Mouse (Mus musculus): Measurements from ENCODE around the gene Gpr156. TPM values are rescaled to one million over a fixed set of nuclear protein-coding genes. Genes with fewer than 3 reads are reported as not detected.
A peak's percentile ranks its signal among the peaks of the same experiment; 100 is the strongest.

Gpr156 gene
- polyA plus RNA-seq, 1 experiment from 2014 or later = 0.23 TPM

DNA sequence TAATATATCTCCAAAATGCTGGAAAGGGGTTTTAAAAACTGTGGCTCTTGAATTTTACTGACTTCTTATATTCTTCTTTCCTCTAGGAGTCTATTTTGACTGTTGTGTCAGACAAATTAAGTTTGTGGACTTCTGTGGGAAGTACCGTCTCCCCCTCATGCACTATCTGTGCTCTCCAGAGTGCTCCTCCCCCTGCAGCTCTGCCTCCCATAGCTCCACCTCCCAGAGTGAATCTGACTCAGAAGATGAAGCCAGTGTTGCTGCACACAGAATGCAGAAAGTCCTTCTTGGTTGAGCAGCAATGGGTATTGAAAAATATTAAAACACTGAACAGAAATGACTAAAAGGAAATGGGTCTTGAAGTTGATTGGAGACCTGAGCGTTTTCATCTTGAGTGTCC lies 35.1 kb upstream of the Gpr156 start:
- H3K4me3 ChIP-seq (replicated peaks) = no peak overlapping the region
- no peak overlapping the region for H3K4me2 ChIP-seq (replicated peaks)
- peaks cover 57% of the 10 kb centered on the region for H3K36me3 ChIP-seq
- no peaks in the 10 kb centered on the region for H3K9me3 ChIP-seq (replicated peaks)
- no peak for ATAC-seq (ENCODE audit: insufficient number of reproducible peaks, low FRiP score, low TSS enrichment, low read depth)
- no peaks in the 10 kb centered on the region for H3K4me1 ChIP-seq
- no peak overlapping the region for H3K27ac ChIP-seq (replicated peaks)
- no peak overlapping the region for H3K9ac ChIP-seq
- WGBS = 78% methylated on average over 2 of the region's 2 CpGs
- H3K27me3 ChIP-seq = no peaks in the 10 kb centered on the region

DNA sequence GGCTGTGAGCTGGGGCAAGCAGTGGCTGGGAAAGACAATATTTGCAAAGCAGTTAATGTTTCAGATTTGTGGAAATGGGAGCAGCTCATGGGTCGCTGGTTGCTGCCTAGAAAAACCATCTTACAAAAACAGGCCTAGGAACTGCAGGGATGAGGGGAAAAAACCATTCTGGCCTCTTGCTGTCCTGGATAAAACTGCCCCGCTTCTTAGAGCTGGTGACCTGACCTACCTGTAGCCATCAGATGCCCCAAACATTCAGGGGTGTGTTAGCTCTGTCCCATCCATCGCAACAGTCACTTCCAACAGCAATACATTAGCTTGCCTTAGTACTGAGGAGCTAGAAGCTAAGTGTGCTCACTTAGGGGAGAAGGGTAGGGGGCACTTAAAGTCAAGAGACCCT lies 27.3 kb upstream of the Gpr156 start:
- Histone ChIP-seq H3K27me3 (no peaks in the 10 kb centered on the region), H3K9ac (no peak overlapping the region), H3K36me3 (0 out of 2 replicates have a peak, but pooled peaks cover 10% of the 10 kb centered on the region), H3K4me2 (replicated peaks) (no peak overlapping the region), H3K4me3 (replicated peaks) (no peak overlapping the region), H3K9me3 (replicated peaks) (no peaks in the 10 kb centered on the region), H3K27ac (replicated peaks) (no peak overlapping the region), H3K4me1 (peaks cover 9% of the 10 kb centered on the region)
- ATAC-seq (ENCODE audit: insufficient number of reproducible peaks, low FRiP score, low TSS enrichment, low read depth) = no peak
- WGBS = 87% methylated on average over 3 of the region's 3 CpGs

DNA sequence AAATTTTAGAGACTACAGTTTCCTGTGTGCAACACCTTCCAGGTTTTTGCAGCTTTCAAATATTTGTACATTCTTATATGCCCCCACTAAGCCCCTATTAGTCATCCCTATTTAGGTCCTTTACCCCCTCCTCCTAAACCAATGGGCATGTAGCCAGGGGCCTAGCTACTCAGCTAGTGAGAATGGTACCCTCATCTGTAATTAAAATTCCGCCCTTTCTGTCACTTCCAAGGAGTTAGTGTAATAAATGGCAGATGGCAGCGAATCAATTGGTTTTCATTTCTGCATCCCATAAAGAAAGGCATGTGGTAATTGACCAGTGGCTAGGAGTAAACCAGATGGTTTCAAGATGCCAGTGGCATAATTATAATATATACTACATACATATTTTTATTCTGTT lies 23.6 kb upstream of the Gpr156 start:
- 0 out of 2 replicates have a peak, but pooled peaks cover 7% of the 10 kb centered on the region for H3K36me3 ChIP-seq
- H3K4me2 ChIP-seq (replicated peaks) = no peak overlapping the region
- no peak for ATAC-seq (ENCODE audit: insufficient number of reproducible peaks, low FRiP score, low TSS enrichment, low read depth)
- 41% methylated on average over 2 of the region's 2 CpGs for WGBS
- no peaks in the 10 kb centered on the region for H3K9me3 ChIP-seq (replicated peaks)
- peaks cover 9% of the 10 kb centered on the region for H3K4me1 ChIP-seq
- H3K27me3 ChIP-seq = no peaks in the 10 kb centered on the region
- H3K27ac ChIP-seq (replicated peaks) = no peak overlapping the region
- H3K4me3 ChIP-seq (replicated peaks) = no peak overlapping the region
- no peak overlapping the region for H3K9ac ChIP-seq

DNA sequence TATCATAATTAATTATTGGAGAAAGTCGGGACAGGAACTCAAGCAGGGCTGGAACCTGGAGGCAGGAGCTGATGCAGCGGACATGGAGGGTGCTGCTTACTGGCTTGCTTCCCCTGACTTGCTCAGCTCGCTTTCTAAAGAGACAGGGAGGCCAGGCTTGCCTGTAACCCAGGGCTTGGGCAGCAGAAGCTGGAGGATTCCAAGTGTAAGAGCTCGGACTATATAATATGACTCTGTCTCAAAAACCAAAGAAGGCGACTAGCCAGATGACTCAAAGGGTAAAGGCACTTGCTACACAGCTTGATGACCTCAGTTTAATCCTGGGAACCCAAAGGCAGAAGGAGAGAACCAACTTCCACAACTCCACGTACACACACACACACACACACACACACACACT lies 22.9 kb upstream of the Gpr156 start:
- Histone ChIP-seq H3K4me1 (peaks cover 9% of the 10 kb centered on the region), H3K27me3 (no peaks in the 10 kb centered on the region), H3K27ac (replicated peaks) (no peak overlapping the region), H3K36me3 (0 out of 2 replicates have a peak, but pooled peaks cover 7% of the 10 kb centered on the region), H3K4me3 (replicated peaks) (no peak overlapping the region), H3K9me3 (replicated peaks) (no peaks in the 10 kb centered on the region), H3K4me2 (replicated peaks) (no peak overlapping the region), H3K9ac (no peak overlapping the region)
- WGBS = 63% methylated on average over 6 of the region's 6 CpGs
- ATAC-seq (ENCODE audit: insufficient number of reproducible peaks, low FRiP score, low TSS enrichment, low read depth) = no peak

DNA sequence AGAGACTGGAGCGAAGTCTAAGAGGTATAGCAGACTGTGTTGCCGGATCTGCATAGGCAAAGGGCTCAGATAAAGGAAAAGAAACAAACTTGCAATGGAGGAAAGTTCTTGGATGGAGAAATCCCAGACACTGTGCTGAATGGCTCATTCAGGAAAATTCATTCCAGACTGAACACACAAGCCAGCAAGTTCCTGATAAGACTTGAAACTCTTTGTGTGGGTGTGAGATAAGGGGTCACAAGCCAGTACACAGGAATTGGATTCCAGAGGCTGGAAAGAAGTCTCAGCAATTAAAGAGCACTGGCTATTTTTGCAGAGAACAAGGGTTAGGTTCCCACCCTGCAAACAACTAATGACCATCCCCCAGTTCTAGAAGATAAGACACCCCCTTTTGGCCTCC lies 22.4 kb upstream of the Gpr156 start:
- no peaks in the 10 kb centered on the region for H3K9me3 ChIP-seq (replicated peaks)
- WGBS = 85% methylated on average over 2 of the region's 2 CpGs
- H3K9ac ChIP-seq = no peak overlapping the region
- H3K36me3 ChIP-seq = 0 out of 2 replicates have a peak, but pooled peaks cover 5% of the 10 kb centered on the region
- H3K4me1 ChIP-seq = peaks cover 9% of the 10 kb centered on the region
- no peak overlapping the region for H3K4me3 ChIP-seq (replicated peaks)
- H3K4me2 ChIP-seq (replicated peaks) = no peak overlapping the region
- H3K27ac ChIP-seq (replicated peaks) = no peak overlapping the region
- no peak for ATAC-seq (ENCODE audit: insufficient number of reproducible peaks, low FRiP score, low TSS enrichment, low read depth)
- no peaks in the 10 kb centered on the region for H3K27me3 ChIP-seq

DNA sequence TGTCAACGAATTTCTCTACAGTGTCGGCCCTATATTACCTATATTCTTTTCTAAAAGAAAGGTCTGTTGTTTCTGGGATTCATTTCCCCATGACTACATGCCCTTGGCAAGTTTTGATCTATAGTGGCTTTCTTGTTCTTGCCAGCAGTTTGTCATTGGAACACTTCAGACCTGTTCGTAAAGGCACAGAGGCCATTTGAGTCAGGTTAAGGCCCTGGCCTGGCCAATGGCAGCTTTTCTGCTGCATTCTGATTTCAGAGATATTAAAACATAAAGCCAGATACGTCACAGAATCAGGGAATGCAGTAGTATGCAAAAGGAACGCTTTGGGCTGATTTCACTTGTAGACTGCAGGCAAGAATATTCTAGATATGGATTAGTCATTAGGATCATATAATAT lies 17.5 kb upstream of the Gpr156 start:
- H3K9ac ChIP-seq = no peak overlapping the region
- H3K4me2 ChIP-seq (replicated peaks) = no peak overlapping the region
- 0 out of 2 replicates have a peak, but pooled peaks cover 4% of the 10 kb centered on the region for H3K4me1 ChIP-seq
- H3K36me3 ChIP-seq = no peaks in the 10 kb centered on the region
- no peaks in the 10 kb centered on the region for H3K9me3 ChIP-seq (replicated peaks)
- no peaks in the 10 kb centered on the region for H3K27me3 ChIP-seq
- WGBS = 73% methylated on average over 5 of the region's 5 CpGs
- H3K4me3 ChIP-seq (replicated peaks) = no peak overlapping the region
- H3K27ac ChIP-seq (replicated peaks) = no peak overlapping the region
- no peak for ATAC-seq (ENCODE audit: insufficient number of reproducible peaks, low FRiP score, low TSS enrichment, low read depth)

DNA sequence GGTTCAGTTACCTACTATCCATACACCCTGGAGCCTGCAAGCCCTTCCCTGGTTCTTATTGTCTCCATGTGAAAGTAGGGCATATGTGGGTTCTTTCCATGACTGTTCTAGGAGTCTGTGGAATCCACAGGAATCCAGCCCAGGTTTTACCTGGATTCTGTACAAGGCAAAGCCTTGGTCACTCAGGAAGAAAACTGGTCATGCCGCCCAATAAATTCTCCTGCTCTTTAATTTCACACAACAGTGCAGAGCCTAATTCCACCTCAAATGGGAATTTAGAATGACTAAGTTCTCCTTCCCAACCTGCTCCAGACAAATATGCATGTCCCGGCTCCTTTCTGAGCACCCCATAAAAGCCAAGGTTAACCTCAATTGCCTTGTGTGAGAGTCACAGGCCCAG lies 16.9 kb upstream of the Gpr156 start:
- Histone ChIP-seq H3K4me2 (replicated peaks) (no peak overlapping the region), H3K4me1 (0 out of 2 replicates have a peak, but pooled peaks cover 4% of the 10 kb centered on the region), H3K9me3 (replicated peaks) (no peaks in the 10 kb centered on the region), H3K36me3 (no peaks in the 10 kb centered on the region), H3K27me3 (no peaks in the 10 kb centered on the region), H3K27ac (replicated peaks) (no peak overlapping the region), H3K4me3 (replicated peaks) (no peak overlapping the region), H3K9ac (no peak overlapping the region)
- no peak for ATAC-seq (ENCODE audit: insufficient number of reproducible peaks, low FRiP score, low TSS enrichment, low read depth)
- WGBS = 38% methylated on average over 2 of the region's 2 CpGs

DNA sequence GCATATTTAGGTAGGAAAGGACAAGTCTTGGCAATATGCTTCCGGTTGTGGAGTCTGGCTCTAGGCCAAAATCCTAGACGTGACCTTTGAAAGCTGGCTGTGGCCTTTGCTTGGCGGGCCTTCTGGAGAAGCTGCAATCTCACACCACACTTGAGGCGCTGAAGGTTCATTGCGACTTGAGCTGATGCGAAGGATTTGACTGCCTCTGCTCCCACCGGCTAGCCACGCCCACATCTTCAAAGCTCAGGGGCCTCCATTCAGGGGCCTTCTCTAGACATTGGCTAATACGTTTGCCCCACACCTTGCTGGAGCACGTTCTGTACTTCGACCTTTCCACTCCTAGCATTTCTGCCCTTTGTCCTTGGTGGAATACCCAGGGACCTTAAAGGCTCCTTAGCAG lies 15.0 kb upstream of the Gpr156 start:
- Histone ChIP-seq H3K4me1 (0 out of 2 replicates have a peak, but pooled peaks cover 4% of the 10 kb centered on the region), H3K27me3 (no peaks in the 10 kb centered on the region), H3K27ac (replicated peaks) (no peak overlapping the region), H3K9me3 (replicated peaks) (no peaks in the 10 kb centered on the region), H3K36me3 (no peaks in the 10 kb centered on the region), H3K4me2 (replicated peaks) (no peak overlapping the region), H3K9ac (no peak overlapping the region), H3K4me3 (replicated peaks) (no peak overlapping the region)
- ATAC-seq (ENCODE audit: insufficient number of reproducible peaks, low FRiP score, low TSS enrichment, low read depth) = no peak
- WGBS = 45% methylated on average over 11 of the region's 11 CpGs

DNA sequence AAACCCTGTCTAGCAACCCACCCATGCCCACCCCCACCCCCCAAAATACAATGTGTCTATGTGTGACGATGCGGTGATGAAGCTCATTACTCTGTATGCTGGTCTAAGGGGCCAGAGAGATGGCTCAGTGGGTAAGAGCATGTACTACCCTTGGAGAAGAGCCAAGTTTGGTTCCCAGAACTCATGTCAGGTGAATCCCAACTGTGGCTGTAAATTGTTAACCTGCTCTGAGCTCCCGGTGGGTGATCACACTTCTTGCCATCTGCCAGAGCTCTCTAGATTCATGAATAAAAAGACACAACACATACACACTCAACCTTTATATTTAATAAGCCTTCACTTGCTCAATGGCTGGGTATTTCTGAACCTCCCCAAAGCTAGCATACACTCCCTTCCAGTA lies 9.8 kb upstream of the Gpr156 start:
- no peaks in the 10 kb centered on the region for H3K27me3 ChIP-seq
- no peaks in the 10 kb centered on the region for H3K36me3 ChIP-seq
- whole genome bisulfite sequencing = 88% methylated on average over 3 of the region's 3 CpGs
- no peaks in the 10 kb centered on the region for H3K9me3 ChIP-seq (replicated peaks)
- no peak for ATAC-seq (ENCODE audit: insufficient number of reproducible peaks, low FRiP score, low TSS enrichment, low read depth)
- no peaks in the 10 kb centered on the region for H3K4me1 ChIP-seq
- no peak overlapping the region for H3K27ac ChIP-seq (replicated peaks)
- no peak overlapping the region for H3K4me3 ChIP-seq (replicated peaks)
- no peak overlapping the region for H3K4me2 ChIP-seq (replicated peaks)
- H3K9ac ChIP-seq = no peak overlapping the region

DNA sequence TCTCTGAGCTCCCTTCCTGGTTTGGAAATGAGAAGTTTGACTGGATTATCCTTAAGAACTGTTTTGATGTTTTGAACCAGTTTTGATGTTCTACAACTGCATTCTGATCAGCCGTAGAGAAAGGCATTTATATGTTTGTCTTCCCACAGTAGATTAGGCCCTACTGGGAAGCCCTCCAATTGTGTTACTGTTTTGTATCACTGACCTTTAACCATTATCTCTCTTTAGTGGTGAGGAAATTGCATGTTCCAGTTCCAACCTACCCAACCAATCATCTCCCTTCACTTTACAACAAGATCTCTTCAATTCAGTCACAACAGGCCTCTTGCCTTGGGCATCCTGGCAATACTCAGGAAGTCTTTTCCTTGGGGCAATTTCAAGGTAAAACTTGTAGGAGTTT lies 5.2 kb upstream of the Gpr156 start:
- no peak overlapping the region for H3K27ac ChIP-seq (replicated peaks)
- peaks cover 1% of the 10 kb centered on the region for H3K27me3 ChIP-seq
- WGBS = 67% methylated on average over 1 of the region's 1 CpGs
- 0 out of 2 replicates have a peak, but pooled peaks cover 1% of the 10 kb centered on the region for H3K4me1 ChIP-seq
- no peak overlapping the region for H3K9ac ChIP-seq
- H3K4me2 ChIP-seq (replicated peaks) = no peak overlapping the region
- H3K4me3 ChIP-seq (replicated peaks) = no peak overlapping the region
- no peak for ATAC-seq (ENCODE audit: insufficient number of reproducible peaks, low FRiP score, low TSS enrichment, low read depth)
- no peaks in the 10 kb centered on the region for H3K9me3 ChIP-seq (replicated peaks)
- no peaks in the 10 kb centered on the region for H3K36me3 ChIP-seq

DNA sequence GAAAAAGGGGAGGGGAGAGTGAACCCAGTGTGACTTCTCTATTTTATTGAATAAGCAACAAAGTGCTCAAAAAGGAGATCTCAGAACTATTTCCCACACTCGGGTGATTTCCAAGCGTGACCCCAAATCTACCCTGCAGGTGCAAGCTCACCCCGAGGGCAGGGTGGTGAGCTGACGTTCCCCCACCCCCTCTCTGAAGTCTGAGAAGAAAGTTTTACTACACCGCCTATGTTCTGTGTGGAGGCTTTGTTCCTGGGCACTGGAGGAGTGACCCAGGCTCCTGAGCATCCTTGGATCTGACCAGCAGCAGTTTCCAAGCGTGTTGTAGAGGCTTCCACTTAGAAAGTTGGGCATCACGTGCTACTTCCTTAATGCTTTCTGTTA lies 514 bp downstream of the Gpr156 start:
- Histone ChIP-seq H3K27ac (replicated peaks) (no peak overlapping the region), H3K4me2 (replicated peaks) (peak overlapping the region; percentile 93), H3K27me3 (peaks cover 12% of the 10 kb centered on the region), H3K9me3 (replicated peaks) (no peaks in the 10 kb centered on the region), H3K9ac (no peak overlapping the region), H3K4me3 (replicated peaks) (peak overlapping the region; percentile 52), H3K4me1 (0 out of 2 replicates have a peak, but pooled peaks cover 9% of the 10 kb centered on the region), H3K36me3 (no peaks in the 10 kb centered on the region)
- WGBS = 18% methylated on average over 7 of the region's 7 CpGs
- no peak for ATAC-seq (ENCODE audit: insufficient number of reproducible peaks, low FRiP score, low TSS enrichment, low read depth)

DNA sequence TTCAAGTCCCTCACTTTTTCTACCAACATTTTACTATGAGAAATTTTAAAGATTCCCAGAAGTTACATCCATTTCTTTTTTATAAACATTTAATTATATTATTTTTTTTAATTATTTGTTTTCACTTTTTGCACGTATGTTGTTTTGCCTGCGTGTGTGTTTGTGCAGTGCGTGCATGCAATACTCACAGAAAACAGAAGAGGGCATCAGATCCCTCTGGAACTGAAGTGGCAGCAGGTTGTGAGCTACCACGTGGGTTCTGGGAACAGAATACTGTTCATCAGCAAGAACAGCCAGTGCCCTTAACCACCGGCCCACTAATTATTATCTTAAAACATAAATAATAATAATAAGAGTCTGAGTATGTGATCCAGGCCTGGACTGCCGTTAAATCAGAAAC lies 2.7 kb downstream of the Gpr156 start:
- Histone ChIP-seq H3K27ac (replicated peaks) (no peak overlapping the region), H3K36me3 (no peaks in the 10 kb centered on the region), H3K4me3 (replicated peaks) (no peak overlapping the region), H3K4me1 (0 out of 2 replicates have a peak, but pooled peaks cover 9% of the 10 kb centered on the region), H3K9ac (no peak overlapping the region), H3K9me3 (replicated peaks) (no peaks in the 10 kb centered on the region), H3K4me2 (replicated peaks) (no peak overlapping the region), H3K27me3 (peaks cover 12% of the 10 kb centered on the region)
- WGBS = 86% methylated on average over 6 of the region's 6 CpGs
- no peak for ATAC-seq (ENCODE audit: insufficient number of reproducible peaks, low FRiP score, low TSS enrichment, low read depth)
